Mouse (Mus musculus): Measurements from ENCODE around the gene Theg.

Gene Theg

GRCm38 (mm10) chr10:79533126-79533911 lies 53.8 kb downstream of the Theg start, which contains the start of gene Plpp2:
TSS of gene Plpp2 (minus strand) at chr10:79533796.
- peak; percentile 91 for DNase-seq

GRCm38 (mm10) chr10:79532678-79533077 lies 54.5 kb downstream of the Theg start:
- DNase-seq: no peak

GRCm38 (mm10) chr10:79531593-79531992 lies 55.5 kb downstream of the Theg start:
- DNase-seq: no peak

- DNase-seq: no peak
These were observed 56.4 kb downstream of the Theg start for GRCm38 (mm10) chr10:79530721-79531120.

GRCm38 (mm10) chr10:79530241-79530640 lies 56.9 kb downstream of the Theg start:
- no peak for DNase-seq

- DNase-seq: no peak
These were observed 59.0 kb downstream of the Theg start for GRCm38 (mm10) chr10:79528081-79528480.

- no peak for DNase-seq
These were observed 59.7 kb downstream of the Theg start for GRCm38 (mm10) chr10:79527453-79527845.

GRCm38 (mm10) chr10:79526661-79527452 lies 60.3 kb downstream of the Theg start:
- no peak for DNase-seq
